In the genomic region with DNA sequence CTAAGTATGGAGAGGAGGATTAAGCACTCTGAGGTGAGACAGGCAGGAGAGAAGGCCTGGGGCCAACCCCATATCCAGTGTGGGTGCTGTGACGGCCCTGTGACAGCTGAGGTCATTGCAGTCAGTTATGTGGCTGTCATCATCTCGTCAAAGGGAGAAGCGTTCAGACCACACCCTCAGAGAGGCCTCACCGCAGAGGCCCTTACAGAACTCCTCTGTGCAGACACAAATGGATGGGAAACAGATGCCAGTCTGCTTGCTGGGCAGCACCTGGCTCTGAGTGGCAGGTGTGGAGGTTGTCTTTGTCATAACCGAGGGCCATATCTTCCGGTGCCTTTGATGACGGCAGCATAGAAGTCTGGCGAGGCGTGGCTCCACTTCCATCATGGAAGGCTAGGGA, we compare ENCODE assay signal across 15 mouse cellular contexts.
A peak's percentile ranks its signal among the peaks of the same experiment; 100 is the strongest.
DNase-seq lines count a peak whose midpoint lies in the region; ATAC-seq lines count a peak whose summit lies in the region.
"Had no signal": no experiment of that assay in that cellular context is flagged by ENCODE, and none has a peak within 500 bp of the region (broad histone marks: within the 10 kb centered on the region; RNA-seq: fewer than 3 reads in every experiment).

No protein-coding gene starts in this region.

- no peaks in the 10 kb centered on the region for H3K27me3 ChIP-seq in liver, embryonic 11.5 days (replicated peaks; ENCODE audit: control insufficient read depth, insufficient read depth, low read length)
- no peaks in the 10 kb centered on the region for H3K27me3 ChIP-seq in heart, embryonic 16.5 days (ENCODE audit: control insufficient read depth, insufficient read depth, low read length)

- no peak overlapping the region for H3K9ac ChIP-seq in liver, embryonic 11.5 days (ENCODE audit: low read depth, low read length)
- H3K9ac ChIP-seq in heart, embryonic 16.5 days (ENCODE audit: low read length), result no peak overlapping the region; the same call in 1 of the 2 replicates

- peak; percentile 45; the same call in 1 of the 2 replicates for ATAC-seq in liver, embryonic 11.5 days (replicated peaks; ENCODE audit: low FRiP score)
- ATAC-seq in heart, embryonic 16.5 days (replicated peaks; ENCODE audit: extremely low read depth, insufficient read depth, low FRiP score), result peak; percentile 58
- ATAC-seq in megakaryocyte-erythroid progenitor cell, adult 5-6 weeks (replicated peaks; ENCODE audit: low FRiP score, low TSS enrichment, poor library complexity, severe bottlenecking), result peak; percentile 64
- ATAC-seq in erythroid progenitor cell, adult 5-6 weeks (replicated peaks; ENCODE audit: low FRiP score, poor library complexity, severe bottlenecking), result no peak

- no peak overlapping the region for H3K4me3 ChIP-seq in liver, embryonic 11.5 days (ENCODE audit: low read depth, low read length)
- no peak overlapping the region for H3K4me3 ChIP-seq in heart, embryonic 16.5 days (ENCODE audit: low read length)
- H3K4me3 ChIP-seq: gastrocnemius, adult 2 months had no signal

- H3K4me2 ChIP-seq in liver, embryonic 11.5 days, result no peak overlapping the region
- no peak overlapping the region; the same call in 1 of the 2 replicates for H3K4me2 ChIP-seq in heart, embryonic 16.5 days (ENCODE audit: low read depth, low read length)

- H3K36me3 ChIP-seq in liver, embryonic 11.5 days (ENCODE audit: control insufficient read depth, insufficient read depth, low read length), result no peaks in the 10 kb centered on the region
- H3K36me3 ChIP-seq in heart, embryonic 16.5 days (ENCODE audit: control insufficient read depth, insufficient read depth), result no peaks in the 10 kb centered on the region

- DNase-seq in liver, embryonic 11.5 days (ENCODE audit: low spot score), result no peak
- no peak for DNase-seq in liver
- DNase-seq in thymus, postnatal 4 days, result peak; percentile 75
- DNase-seq in lung, postnatal 25 days (ENCODE audit: low spot score), result no peak
- DNase-seq in kidney, adult 18-20 months, result no peak
- DNase-seq: adrenal gland, postnatal 14 days; cerebellum, adult 2 months; kidney, adult 11 months; lung, adult 2 months; right cerebral cortex, adult 18-20 months had no signal

- 56% methylated on average over 9 of the region's 9 CpGs for WGBS in liver, embryonic 11.5 days
- 35% methylated on average over 9 of the region's 9 CpGs for WGBS in heart, embryonic 16.5 days

- no peak overlapping the region for H3K27ac ChIP-seq in liver, embryonic 11.5 days (ENCODE audit: low read depth, low read length)
- peak overlapping the region; percentile 52 for H3K27ac ChIP-seq in heart, embryonic 16.5 days (ENCODE audit: low read length)
- H3K27ac ChIP-seq: gastrocnemius, adult 2 months; stomach, postnatal 0 days had no signal

- H3K4me1 ChIP-seq in liver, embryonic 11.5 days (replicated peaks; ENCODE audit: control insufficient read depth, insufficient read depth, low read length), result no peaks in the 10 kb centered on the region; the same call in 1 of the 2 replicates
- H3K4me1 ChIP-seq in heart, embryonic 16.5 days (ENCODE audit: control insufficient read depth, insufficient read depth, low read length), result peaks cover 34% of the 10 kb centered on the region

- no peaks in the 10 kb centered on the region for H3K9me3 ChIP-seq in liver, embryonic 11.5 days (ENCODE audit: control insufficient read depth, low read length)
- H3K9me3 ChIP-seq in heart, embryonic 16.5 days (replicated peaks; ENCODE audit: control insufficient read depth, low read length), result no peaks in the 10 kb centered on the region
